Mouse (Mus musculus): ENCODE results near the gene Myocd.

Myocd gene

DNA sequence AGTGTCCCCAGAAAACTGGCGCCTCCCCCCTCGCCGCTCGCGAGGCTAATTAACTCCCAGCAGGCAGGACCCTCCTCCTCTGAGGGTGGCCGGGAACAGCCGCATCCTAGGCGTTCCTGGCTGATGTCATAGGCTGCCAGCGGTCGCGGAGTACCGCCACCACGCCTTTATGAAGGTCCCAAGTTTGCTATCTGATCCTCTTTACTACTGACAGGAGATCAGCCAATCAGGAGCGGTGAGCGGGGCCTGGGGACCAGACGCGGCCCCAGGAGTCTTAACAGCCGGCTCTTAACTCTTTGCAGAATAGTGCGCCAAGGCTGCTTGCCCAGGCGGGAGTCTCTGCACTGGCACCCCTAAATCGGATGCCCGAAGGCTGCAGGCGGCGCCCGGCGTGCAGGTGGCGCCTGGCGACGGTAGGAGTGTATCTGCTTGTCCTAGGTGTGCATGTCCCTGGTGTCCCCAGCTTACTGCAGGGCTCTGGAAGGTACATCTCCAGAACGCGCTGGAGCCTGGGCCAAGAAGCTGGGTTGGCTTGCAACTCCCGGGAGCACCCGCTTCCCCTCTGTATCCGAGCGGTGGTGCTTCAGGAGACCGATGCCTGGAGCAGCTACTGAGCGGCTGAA is at the start of gene Myocd:
Gene Myocd (minus strand): TSS at position 139 of the 623 bp plus-strand sequence.
- in situ Hi-C loops (cut with MseI, MboI), result no loop called here

DNA sequence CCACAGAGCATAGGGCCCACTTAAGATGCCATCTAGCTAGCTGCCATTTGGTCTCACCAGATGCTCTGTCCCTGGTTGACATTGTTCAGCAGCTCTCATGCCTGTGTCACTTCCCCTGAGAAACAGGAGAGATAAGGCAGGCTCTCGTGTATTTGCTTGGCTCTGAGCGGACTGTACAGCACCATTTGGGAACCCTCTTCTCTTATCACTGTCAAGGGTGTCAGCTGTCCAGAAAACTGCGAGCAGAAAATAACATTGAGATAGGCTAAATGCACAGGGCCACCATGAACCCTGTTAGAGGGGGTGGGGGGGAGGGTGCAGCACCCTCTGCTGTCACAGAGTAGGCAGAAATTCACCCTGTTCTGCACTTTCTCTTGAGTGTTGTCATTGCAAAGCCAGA is 34.0 kb upstream of the Myocd start:
- in situ Hi-C loops (cut with MseI, MboI), result no loop called here

DNA sequence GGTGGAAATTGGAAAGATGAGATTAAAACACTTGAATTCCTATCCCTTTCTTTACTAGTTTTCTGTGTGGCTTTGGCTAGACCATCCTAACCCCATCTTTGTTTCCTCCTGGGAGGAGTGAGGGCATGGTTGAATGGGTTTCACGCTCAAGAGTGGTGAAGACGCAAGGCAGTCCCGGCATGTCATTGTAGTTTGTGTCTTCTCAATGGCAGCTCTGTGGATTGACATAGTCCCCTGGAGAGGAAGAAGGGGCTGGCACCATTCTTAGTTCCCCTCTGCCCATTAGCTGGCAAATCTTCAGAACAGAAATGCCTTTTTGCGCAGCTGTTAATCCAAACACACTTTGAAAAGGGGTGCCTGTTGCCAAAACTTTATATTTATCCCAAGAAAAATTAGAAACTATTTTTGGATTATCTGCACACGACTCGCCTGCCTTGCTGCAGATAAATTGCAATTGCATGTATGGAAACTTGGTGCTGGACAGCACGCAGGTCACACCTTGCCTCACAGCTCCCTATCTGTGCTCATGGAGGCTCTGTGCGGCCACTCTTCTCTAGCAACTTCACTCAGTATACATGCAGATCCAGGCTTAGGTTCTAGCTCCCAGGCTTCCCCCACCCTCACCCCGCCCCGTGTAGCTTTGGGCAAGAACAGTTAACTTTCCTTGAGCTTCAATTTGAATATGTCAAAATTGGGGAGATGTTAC is 24.5 kb upstream of the Myocd start:
- in situ Hi-C loops (cut with MseI, MboI), result no loop called here

DNA sequence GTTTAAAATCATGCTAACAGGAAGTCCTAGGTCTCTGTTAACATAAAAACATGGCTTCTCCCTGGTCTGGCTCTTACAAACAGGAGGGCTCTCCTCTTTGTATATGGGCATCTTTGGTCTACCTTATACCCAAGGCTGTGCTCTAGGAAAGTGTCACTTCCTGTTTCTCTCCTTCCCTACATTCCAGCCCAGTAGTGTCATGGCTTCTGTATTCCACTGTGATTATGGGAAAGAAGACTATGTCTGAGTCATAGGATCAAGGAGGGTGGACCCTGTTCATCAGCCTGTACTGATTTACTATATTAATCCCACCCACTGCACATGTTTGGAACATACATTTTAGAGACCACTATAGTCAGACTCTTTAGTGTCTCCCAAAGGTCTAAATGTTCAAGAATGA is 23.2 kb upstream of the Myocd start:
- in situ Hi-C loops (cut with MseI, MboI), result no loop called here

DNA sequence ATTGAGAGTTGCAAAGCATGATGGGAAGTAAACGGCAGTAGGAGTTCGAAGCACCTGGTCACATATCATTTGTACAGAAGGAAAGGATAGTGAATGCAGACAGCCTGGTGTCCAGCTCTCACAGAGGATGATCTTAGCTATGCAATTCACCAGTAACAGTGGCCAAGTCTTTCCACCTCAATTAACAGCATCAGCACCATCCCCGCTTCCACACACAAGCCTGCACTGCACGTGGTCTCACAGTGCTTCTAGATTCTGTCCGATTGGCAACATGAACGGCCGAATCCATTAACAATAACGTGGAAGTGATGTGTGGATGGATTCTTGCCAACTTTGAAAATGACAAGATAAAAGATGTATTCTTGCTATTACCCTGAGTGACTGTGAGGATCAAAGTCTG is 17.9 kb upstream of the Myocd start:
- in situ Hi-C loops (cut with MseI, MboI), result no loop called here

DNA sequence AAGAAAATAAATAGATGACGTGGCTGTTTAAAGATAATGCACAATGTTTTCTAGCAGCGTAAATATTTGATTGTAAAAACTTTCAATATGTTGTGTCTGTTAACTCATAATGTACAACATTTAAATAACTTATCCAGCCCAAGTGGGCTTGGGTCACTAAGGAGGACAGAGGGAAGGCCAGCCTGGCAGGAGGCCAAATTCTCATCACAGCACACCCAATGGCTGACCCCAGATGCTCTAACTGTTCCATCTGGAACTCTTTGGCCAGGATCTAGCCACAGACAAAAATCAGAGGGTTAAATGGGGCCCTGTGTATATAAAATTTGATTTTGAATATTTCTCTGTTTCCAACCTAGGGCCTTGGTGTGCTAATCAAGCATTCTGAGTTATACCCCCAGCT is 16.4 kb upstream of the Myocd start:
- in situ Hi-C loops (cut with MseI, MboI), result no loop called here

DNA sequence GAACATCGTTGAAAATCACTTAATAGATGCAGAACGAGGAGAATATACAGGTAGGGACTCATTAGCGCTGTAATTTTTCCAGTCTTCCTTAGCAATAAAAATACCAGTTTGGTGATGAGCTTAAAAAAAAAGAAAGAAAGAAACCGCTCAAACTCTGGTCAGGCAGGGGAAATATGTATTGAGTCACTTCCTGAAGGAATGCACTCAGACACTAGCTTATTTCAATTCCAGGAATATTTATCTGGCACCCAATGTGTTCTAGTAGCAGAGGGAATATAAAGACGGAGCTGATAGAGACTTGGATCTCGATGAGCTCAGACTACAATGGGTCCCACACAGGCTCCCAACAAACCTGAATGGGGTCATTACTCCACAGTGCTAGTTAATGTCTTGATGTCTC is 5.7 kb upstream of the Myocd start:
- in situ Hi-C loops (cut with MseI, MboI), result no loop called here

DNA sequence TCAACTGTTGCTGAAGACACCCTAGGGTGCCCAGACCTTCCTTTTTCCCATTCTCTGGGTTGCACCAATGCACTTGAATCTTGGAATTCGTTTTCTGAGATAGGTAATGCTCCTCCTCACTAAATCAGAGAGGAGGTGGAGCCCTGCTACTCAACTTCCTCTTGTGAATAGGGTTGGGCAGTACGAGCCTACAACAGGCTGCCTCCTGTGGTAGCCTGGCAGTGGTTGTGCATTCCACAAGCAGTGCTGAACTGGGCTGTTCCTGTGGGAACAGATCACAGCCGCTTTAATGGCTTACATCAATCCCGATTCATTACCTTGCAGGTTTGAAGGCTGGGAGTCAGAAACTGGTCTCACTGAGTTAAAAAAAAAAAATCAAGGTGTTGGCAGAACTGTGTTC is 1.2 kb upstream of the Myocd start:
- in situ Hi-C loops (cut with MseI, MboI), result no loop called here

DNA sequence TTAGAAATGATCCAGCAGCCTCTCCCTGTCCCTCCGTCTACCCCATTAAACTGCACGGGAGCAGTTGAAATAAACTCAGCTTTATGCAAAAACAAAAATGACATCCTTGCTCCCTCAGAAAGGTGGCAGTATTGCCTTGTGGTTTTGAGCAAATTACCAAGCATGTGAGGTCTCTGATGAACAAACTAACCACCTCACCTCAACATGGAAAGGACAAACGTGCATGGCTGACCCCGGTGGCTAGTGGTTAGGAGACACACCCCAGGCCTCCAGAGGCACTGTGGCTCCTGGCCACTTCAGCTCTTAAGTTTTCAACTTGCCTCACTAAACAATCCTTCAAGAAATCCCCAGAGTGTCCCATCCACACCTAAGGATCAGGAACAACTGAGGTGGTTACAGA is 1.5 kb downstream of the Myocd start:
- in situ Hi-C loops (cut with MseI, MboI), result no loop called here

DNA sequence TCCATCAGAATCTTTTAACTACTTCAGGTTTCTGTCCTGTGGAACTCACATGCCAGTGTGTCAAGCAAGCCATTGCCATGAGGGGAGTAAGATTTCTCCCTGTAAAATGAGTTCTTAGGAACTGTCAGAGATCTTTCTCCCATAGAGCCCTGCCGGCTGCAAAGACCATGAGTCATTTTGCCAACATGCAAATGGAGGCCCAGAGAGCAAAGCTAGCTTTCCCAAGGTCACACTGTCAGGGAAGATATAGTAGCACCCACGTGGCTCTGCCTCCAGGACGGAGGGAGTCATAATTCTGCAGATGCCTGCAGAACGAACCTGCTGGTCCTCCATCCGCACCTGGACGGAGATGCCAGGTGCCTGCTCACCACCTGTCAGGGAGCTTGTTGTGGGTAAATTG is 6.3 kb downstream of the Myocd start:
- in situ Hi-C loops (cut with MseI, MboI), result no loop called here

DNA sequence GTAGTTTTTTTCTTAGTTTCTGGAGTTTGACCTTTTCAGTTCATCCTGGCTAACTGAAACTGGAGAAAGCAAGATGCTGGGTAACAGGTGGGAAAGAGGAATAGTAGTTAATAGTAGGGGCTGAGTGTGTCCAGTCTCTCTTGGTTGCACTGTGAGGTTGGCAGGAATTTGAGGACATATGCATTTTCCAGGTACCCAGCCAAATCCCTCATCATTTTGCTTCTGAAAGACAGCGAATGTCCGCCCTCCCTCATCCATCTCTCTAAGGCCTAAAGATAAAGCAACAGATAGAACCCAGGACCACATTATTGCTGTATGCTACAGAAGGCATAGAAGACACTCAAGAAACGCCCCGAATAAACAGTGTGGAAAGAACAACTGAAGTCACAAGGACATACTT is 10.8 kb downstream of the Myocd start:
- in situ Hi-C loops (cut with MseI, MboI), result no loop called here

DNA sequence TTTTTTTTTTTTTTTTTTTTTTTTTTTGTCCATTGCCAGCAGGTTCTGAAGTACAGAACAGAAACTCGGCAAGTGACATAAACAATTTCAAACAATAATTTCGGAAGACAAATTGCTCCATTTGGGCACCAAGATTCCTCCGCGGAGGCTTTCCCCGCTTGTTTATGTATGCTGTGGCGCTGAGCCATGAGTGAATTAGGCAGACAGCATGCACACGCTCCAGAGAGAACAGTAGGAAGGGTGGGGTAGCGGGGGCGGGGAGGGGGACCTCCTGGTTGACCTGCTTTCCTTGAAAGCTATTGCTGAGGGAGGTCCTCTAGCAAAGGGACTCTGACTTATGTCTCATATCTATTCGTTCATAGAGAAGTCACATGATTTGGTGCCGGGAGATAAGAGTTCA is 13.6 kb downstream of the Myocd start:
- in situ Hi-C loops (cut with MseI, MboI), result no loop called here

DNA sequence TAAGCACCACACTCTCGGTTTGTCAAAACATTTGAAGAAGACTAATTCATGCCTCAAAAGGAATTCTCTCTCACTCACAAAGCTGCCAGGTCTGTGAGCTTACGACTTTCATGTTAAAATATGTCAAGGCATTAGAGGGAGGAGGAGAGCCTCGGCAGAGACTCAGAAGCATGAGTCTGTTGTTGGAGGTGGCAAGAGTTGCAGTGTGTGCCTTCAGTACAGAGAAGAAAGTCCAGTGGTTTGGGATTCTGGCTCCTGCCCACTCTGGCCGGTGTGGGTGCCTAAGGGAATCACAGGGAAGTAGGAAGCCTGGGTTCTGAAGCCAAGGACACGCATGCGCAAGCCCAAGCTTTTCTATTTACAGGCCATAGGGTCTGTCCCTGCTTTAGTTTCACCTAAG is 14.2 kb downstream of the Myocd start:
- in situ Hi-C loops (cut with MseI, MboI), result no loop called here

DNA sequence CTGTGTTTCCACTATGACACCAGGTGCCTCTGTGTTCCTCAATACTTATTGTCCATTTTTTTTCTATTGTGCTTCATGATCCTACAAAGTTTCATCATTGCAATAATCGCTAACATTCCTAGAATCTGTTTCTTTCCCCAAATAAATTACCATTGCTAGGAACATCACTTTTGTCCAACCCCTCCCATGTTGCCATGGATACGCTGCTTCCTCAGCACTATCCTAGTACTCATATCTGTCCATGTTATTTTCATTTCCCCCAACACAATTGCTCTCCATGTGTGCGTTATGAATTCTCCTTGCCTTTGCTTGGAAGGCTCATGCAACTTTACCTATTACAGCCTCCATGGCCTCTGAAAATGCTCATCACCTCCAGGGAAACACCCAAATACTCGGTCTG is 19.4 kb downstream of the Myocd start:
- in situ Hi-C loops (cut with MseI, MboI), result no loop called here

DNA sequence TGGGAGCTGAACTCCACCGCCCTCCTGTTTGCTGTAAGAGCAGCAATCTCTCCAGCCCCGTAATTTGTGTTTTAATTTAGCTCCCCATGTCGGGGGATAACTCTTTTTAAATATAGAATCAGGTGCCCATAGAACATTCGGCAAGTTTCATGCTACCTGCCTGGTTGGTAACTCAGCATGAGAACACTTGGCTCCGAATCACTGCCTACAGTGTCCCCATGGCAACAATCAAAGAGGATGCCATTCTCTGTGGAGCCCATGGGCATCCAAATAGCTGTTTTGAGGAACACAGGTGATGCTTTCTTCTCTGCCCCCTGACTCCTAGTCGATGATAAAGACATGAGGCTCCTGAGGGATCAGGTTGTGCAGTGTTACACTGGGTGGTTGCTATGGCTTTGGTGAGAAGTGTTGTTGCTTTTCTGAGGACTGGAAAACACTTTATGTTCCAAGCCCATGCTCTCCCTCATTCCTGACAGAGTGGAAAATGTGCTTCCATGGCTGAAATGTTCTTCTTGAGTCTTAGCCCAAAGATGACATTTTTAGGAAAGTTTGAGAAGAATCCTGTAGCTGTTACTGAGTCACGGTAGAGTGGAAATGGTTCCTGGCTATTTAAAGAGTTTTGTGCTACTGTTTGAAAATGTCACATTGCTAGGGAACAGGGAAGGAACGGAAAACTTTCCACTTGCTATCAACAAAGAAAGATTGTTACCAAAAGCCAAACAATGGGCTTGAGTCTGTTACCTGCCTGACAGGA is 23.3 kb downstream of the Myocd start:
- in situ Hi-C loops (cut with MseI, MboI), result no loop called here

DNA sequence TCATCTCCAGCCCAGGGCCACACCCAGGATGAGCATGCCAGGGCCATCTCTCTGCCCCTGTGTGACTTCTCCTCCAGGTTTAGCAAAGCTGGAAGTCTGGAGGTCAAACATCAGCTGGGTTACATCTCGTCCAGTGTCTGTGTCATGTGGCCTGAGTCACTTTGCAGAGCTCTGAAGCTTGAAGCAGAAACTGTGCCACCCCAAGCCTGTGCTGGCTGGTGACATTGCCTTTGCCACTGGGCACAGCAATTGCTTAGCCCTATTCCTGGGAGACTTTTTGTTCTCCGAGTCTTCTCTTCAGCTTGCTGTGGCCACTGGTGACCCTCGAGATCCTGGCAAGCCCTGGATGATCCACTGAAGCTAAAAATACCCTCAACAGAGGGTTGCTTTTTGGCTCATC is 26.2 kb downstream of the Myocd start:
- in situ Hi-C loops (cut with MseI, MboI), result no loop called here

DNA sequence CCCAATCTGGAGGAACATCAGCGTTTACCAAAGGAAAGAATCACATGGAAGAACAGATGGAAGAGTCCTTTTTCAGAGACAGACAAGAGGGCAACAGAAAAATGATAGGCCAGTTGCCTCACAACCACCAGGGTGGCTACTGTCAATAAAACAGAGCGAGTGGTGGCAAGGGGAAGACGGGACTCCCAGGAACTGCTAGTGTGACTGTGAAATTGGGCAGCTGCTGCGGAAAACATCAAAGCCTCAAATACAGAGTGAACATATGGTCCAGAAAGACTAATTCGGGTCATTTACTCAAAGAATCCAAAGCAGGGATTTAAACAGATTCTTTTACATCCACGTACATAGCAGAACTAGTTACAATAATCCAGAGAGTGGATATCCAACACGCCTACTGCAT is 29.3 kb downstream of the Myocd start:
- in situ Hi-C loops (cut with MseI, MboI), result no loop called here

DNA sequence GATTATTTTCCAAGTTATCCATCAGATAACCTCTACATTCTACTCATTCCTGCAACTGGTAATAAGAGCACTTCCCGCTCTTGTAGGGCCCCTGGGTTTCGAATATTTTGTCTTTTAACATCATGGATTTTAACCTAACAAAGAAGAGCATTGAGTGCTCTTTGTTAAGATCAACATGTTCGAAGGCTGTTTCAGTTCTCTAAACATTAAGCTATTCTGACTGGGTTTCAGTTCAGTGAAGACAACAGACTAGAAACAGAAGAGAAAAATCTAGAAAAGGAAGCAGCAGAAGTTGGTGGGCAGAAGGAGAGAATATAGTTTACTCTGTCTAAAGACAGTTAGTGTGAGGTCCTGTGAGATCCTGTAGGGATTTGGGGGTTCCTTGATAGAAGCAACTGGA is 31.9 kb downstream of the Myocd start:
- in situ Hi-C loops (cut with MseI, MboI), result no loop called here

DNA sequence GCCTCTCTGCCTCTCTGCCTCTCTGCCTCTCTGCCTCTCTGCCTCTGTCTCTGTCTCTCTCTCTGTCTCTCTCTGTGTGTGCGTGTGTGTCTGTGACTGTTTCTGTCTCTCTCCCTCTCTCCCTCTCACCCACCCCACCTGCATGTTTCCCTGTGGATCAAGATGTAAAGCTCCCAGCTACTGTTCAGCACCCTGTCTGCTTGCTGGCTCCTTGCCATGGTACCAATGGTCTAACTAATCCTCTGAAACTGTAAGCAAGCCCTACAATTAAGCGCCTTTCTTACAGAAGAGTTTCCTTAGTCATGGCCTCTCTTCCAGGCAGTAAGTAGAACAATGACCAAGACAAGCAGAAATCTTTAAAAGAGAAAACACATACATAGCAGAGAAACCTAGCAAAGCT is 32.9 kb downstream of the Myocd start:
- in situ Hi-C loops (cut with MseI, MboI), result no loop called here

DNA sequence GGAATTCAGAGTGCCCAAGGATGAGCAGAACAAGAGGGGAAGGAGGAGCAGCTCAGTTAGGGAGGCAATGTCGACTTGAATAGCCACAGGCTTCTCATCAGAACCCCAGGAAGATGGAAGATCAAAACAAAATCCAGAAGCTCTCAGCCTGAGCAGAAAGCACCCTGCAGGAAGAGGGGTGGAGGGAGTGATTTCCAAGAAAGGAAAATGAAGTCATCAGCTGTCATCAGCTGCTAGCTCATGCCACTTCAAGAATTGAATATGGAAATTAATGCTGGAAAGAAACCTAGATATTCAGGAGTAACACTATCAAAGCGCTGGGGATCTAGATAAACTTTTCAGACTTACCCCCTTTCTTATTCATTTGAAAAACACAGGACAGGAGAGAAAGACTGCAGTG is 34.4 kb downstream of the Myocd start:
- in situ Hi-C loops (cut with MseI, MboI), result no loop called here

DNA sequence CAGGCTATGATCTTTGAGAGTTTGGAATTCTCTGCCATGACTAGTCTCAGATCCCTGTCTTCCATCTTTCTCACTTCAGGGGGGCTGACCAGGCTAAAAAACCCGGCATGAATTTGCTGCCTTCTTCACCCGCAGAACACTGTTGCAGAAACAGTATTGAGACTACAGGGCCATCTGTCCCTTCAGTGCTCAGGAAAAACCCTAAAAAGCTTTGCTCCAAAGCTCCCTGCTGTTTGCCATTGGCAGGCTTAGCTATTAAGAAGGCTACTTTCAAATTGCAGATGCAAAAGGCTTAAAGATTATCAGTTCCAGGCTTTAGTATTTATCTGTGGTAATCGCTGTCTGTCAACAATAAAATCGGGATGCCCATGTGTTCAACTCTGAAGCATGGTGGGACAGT is 38.0 kb downstream of the Myocd start:
- in situ Hi-C loops (cut with MseI, MboI), result no loop called here

DNA sequence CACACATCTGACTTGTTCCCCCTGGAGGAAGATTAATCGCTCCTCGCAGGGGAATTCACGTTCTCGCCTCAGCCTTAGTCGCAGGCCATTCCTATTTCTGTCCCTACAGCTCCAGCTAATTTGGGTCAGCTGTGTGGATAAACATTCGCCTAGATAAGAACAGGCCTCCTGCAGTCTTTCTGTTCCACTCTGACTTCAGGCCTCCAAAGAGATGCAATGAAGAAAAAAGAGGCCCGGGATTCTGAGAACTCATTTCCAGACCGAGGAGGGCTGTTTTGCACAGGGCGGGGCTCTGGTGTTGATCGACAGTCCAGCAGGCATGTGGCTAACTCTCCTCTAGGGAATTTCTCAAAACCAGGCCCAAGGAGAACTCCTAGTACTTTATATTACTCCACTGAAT is 43.0 kb downstream of the Myocd start:
- in situ Hi-C loops (cut with MseI, MboI), result no loop called here

DNA sequence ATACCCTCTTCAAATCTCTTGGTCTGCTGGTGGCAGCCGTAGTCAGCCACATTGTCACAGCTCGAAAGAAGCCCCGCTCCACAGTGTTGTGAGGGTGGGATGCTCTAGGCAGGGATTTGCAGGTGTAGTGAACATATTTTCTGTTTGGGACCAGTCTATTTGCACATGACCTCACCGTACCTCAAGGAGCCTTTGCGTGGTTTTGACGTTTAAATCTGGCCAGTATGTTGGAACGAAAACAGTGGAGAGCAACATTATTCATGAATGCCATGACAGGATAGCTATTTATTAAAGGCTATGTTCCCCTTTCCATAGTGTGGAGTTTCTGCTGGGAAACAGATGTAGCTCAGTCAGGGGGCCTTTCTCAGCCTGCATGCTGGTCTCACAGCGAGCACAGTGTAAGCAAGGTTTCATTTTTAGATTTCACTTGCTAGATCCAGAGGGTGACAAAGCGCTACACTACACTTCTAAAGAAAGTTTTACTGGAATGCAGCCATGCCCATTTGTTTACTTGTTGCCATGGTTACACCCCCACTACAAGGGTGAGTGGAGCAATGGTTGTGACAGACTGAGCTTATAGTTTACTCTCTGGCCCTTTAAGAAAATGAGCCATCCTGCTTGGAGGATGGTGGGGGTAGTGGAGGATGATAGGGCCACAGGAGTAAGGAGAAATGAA is 54.7 kb downstream of the Myocd start:
- in situ Hi-C loops (cut with MseI, MboI), result no loop called here
